ENCODE assay signal across 12 mouse cellular contexts in genomic region chr10:45820986-45821655, GRCm38 (mm10).
DNase-seq lines count a peak whose midpoint lies in the region.
"Had no signal": no experiment of that assay in that cellular context is flagged by ENCODE, and none has a peak within 500 bp of the region (broad histone marks: within the 10 kb centered on the region; RNA-seq: fewer than 3 reads in every experiment).

No protein-coding gene starts in this region.

- peak; percentile 21 for DNase-seq in heart, adult 11 months
- DNase-seq in heart, postnatal 14 days, result no peak
- peak; percentile 25 for DNase-seq in thymus, postnatal 14 days
- DNase-seq in thymus, adult 18-20 months, result no peak
- DNase-seq in kidney, postnatal 14 days, result peak; percentile 37
- peak; percentile 21 for DNase-seq in yolk sac, embryonic 10.5 days (ENCODE audit: low spot score)
- DNase-seq in frontal cortex, adult 2 months (ENCODE audit: extremely low spot score in 1 of 2, low spot score in 1 of 2), result no peak
- DNase-seq in retina, embryonic 14.5 days (ENCODE audit: low spot score), result no peak
- DNase-seq: adrenal gland, adult 8-10 months; cerebellum, adult 18-20 months; liver, embryonic 13.5 days; right cerebral cortex, postnatal 14 days had no signal

- intact Hi-C loops in heart, postnatal 14 days (cut with DNase I), result no loop called here

Comparison
In these comparisons a context has a peak if more than half of its experiments do, and no peak if none do; other contexts are left out.
1. DNase-seq: peak in heart, adult 11 months (single experiment), thymus, postnatal 14 days (single experiment), kidney, postnatal 14 days (single experiment) and yolk sac, embryonic 10.5 days (single experiment); none in heart, postnatal 14 days (0 of 2), thymus, adult 18-20 months (0 of 2), frontal cortex, adult 2 months (0 of 2) and retina, embryonic 14.5 days (single experiment).